Comparison of ENCODE assay signal across 23 mouse cellular contexts in genomic region chr12:102255012-102255411, GRCm38 (mm10). TPM values are rescaled to one million over a fixed set of nuclear protein-coding genes. Genes with fewer than 3 reads are reported as not detected.
A peak's percentile ranks its signal among the peaks of the same experiment; 100 is the strongest.
DNase-seq lines count a peak whose midpoint lies in the region; ATAC-seq lines count a peak whose summit lies in the region.
"Had no signal": no experiment of that assay in that cellular context is flagged by ENCODE, and none has a peak within 500 bp of the region (broad histone marks: within the 10 kb centered on the region; RNA-seq: fewer than 3 reads in every experiment).

No protein-coding gene starts in this region.

- no peaks in the 10 kb centered on the region for H3K27me3 ChIP-seq in heart, embryonic 12.5 days (replicated peaks)
- H3K27me3 ChIP-seq in hindbrain, embryonic 12.5 days, result no peaks in the 10 kb centered on the region
- H3K27me3 ChIP-seq: embryonic facial prominence, embryonic 12.5 days; hindbrain, embryonic 15.5 days; limb, embryonic 15.5 days; neural tube, embryonic 12.5 days had no signal

- DNase-seq in heart, adult 18-20 months, result peak; percentile 20 to 25
- DNase-seq in kidney, postnatal 36 days, result peak; percentile 18 to 51
- no peak for DNase-seq in kidney, postnatal 4 days
- DNase-seq in lung, postnatal 10 days, result peak; percentile 38
- no peak for DNase-seq in lung, postnatal 25 days (ENCODE audit: low spot score)
- peak; percentile 15 for DNase-seq in naive thymus-derived CD4-positive, alpha-beta T cell, adult 2 months (ENCODE audit: low read depth)
- DNase-seq: adrenal gland, postnatal 10 days; B cell, adult 2 months; cerebellum, adult 9-11 months; gastrocnemius, postnatal 36 days; kidney, adult 11 months; layer of hippocampus, postnatal 36 days; right cerebral cortex, adult 18-20 months; thymus, postnatal 25 days had no signal

- H3K4me3 ChIP-seq in heart, embryonic 12.5 days, result no peak overlapping the region
- no peak overlapping the region for H3K4me3 ChIP-seq in hindbrain, embryonic 12.5 days
- H3K4me3 ChIP-seq: embryonic facial prominence, embryonic 12.5 days; erythroblast, embryonic 14.5 days; heart, embryonic 10.5 days; hindbrain, embryonic 15.5 days; limb, embryonic 15.5 days; neural tube, embryonic 12.5 days had no signal

- no peaks in the 10 kb centered on the region for H3K9me3 ChIP-seq in heart, embryonic 12.5 days (replicated peaks)
- no peaks in the 10 kb centered on the region for H3K9me3 ChIP-seq in hindbrain, embryonic 12.5 days (replicated peaks)
- H3K9me3 ChIP-seq: embryonic facial prominence, embryonic 12.5 days; heart, embryonic 10.5 days; hindbrain, embryonic 15.5 days; limb, embryonic 15.5 days; neural tube, embryonic 12.5 days had no signal

- H3K36me3 ChIP-seq in heart, embryonic 12.5 days, result no peaks in the 10 kb centered on the region
- no peaks in the 10 kb centered on the region for H3K36me3 ChIP-seq in hindbrain, embryonic 12.5 days
- H3K36me3 ChIP-seq: embryonic facial prominence, embryonic 12.5 days; heart, embryonic 10.5 days; hindbrain, embryonic 15.5 days; limb, embryonic 15.5 days; neural tube, embryonic 12.5 days had no signal

- H3K4me1 ChIP-seq in heart, embryonic 12.5 days (replicated peaks), result no peaks in the 10 kb centered on the region
- no peaks in the 10 kb centered on the region for H3K4me1 ChIP-seq in hindbrain, embryonic 12.5 days
- H3K4me1 ChIP-seq: embryonic facial prominence, embryonic 12.5 days; heart, embryonic 10.5 days; neural tube, embryonic 12.5 days had no signal

- ATAC-seq in heart, embryonic 12.5 days (ENCODE audit: insufficient number of reproducible peaks, low FRiP score), result no peak
- ATAC-seq in hindbrain, embryonic 12.5 days (ENCODE audit: low FRiP score), result no peak
- ATAC-seq: forebrain, embryonic 14.5 days had no signal

- H3K27ac ChIP-seq in heart, embryonic 12.5 days (ENCODE audit: poor library complexity, severe bottlenecking), result no peak overlapping the region
- no peak overlapping the region for H3K27ac ChIP-seq in hindbrain, embryonic 12.5 days
- H3K27ac ChIP-seq: embryonic facial prominence, embryonic 12.5 days; heart, embryonic 10.5 days; hindbrain, embryonic 15.5 days; limb, embryonic 15.5 days; neural tube, embryonic 12.5 days had no signal

- no peak overlapping the region for H3K4me2 ChIP-seq in heart, embryonic 12.5 days
- H3K4me2 ChIP-seq in hindbrain, embryonic 12.5 days (replicated peaks), result no peak overlapping the region
- H3K4me2 ChIP-seq: embryonic facial prominence, embryonic 12.5 days; hindbrain, embryonic 15.5 days; limb, embryonic 15.5 days; neural tube, embryonic 12.5 days had no signal

- H3K9ac ChIP-seq in heart, embryonic 12.5 days, result no peak overlapping the region
- H3K9ac ChIP-seq in hindbrain, embryonic 12.5 days, result no peak overlapping the region
- H3K9ac ChIP-seq: embryonic facial prominence, embryonic 12.5 days; hindbrain, embryonic 15.5 days; limb, embryonic 15.5 days; neural tube, embryonic 12.5 days had no signal

RNA-seq across cellular contexts. Expression of gene Rin3, which starts 27.8 kb away (rescaled TPM):
- 10 to 100 TPM; 28.3 to 29.5 TPM for total RNA-seq in heart, adult 18-20 months (2021)
- polyA plus RNA-seq in heart, embryonic 12.5 days (2016; fragmentation: Nextera tagmentation; extraction: Ambion mirVana), result 9.9 and 10.3 TPM in 2 replicates
- polyA plus RNA-seq in hindbrain, embryonic 12.5 days (2016; fragmentation: Nextera tagmentation; extraction: Ambion mirVana), result 6.8 TPM in 2 replicates

Comparison
In these comparisons a context has a peak if more than half of its experiments do, and no peak if none do; other contexts are left out.
1. DNase-seq: peak in heart, adult 18-20 months (2 of 2), kidney, postnatal 36 days (2 of 2), lung, postnatal 10 days (single experiment) and naive thymus-derived CD4-positive, alpha-beta T cell, adult 2 months (single experiment); none in kidney, postnatal 4 days (0 of 2) and lung, postnatal 25 days (single experiment).